Mouse (Mus musculus) midbrain, embryonic 16.5 days (tissue): Measurements from ENCODE around the gene Chst5. TPM values are rescaled to one million over a fixed set of nuclear protein-coding genes. Genes with fewer than 3 reads are reported as not detected.

ENCODE experiments used
- ATAC-seq: fragments of 200-750 bp; cut with Nextera tagmentation; 2 replicates; pipeline ENCODE4 v1.8.0; 2017; ENCODE audit warnings: moderate TSS enrichment
- H3K27ac ChIP-seq: fragments of 300-500 bp; sonication (generic); 2 replicates; pipeline ENCODE4 v1.5.1; 2014; ENCODE audit warnings: mild to moderate bottlenecking, low read length, mixed read lengths
- H3K27me3 ChIP-seq: fragments of 300-500 bp; sonication (generic); 2 replicates; pipeline ENCODE4 v1.6.1; 2014; ENCODE audit warnings: low read depth, low read length, mixed read lengths; ENCODE audit not compliant: control insufficient read depth, insufficient read depth
- H3K36me3 ChIP-seq: fragments of 300-500 bp; sonication (generic); 2 replicates; pipeline ENCODE4 v1.6.1; 2014; ENCODE audit warnings: mild to moderate bottlenecking, low read length, moderate library complexity, mixed read lengths; ENCODE audit not compliant: control insufficient read depth, insufficient read depth
- H3K4me1 ChIP-seq: fragments of 300-500 bp; sonication (generic); 2 replicates; pipeline ENCODE4 v1.6.1; 2014; ENCODE audit warnings: mild to moderate bottlenecking, low read length, mixed read lengths; ENCODE audit not compliant: control insufficient read depth, insufficient read depth
- H3K4me2 ChIP-seq: fragments of 300-500 bp; sonication (generic); 2 replicates; pipeline ENCODE4 v1.6.1; 2014; ENCODE audit warnings: mild to moderate bottlenecking, low read length, mixed read lengths
- H3K4me3 ChIP-seq: fragments of 300-500 bp; sonication (generic); 2 replicates; pipeline ENCODE4 v1.5.1; 2014; ENCODE audit warnings: low read depth, mild to moderate bottlenecking, low read length, moderate library complexity, mixed read lengths
- H3K9ac ChIP-seq: fragments of 300-500 bp; sonication (generic); 2 replicates; pipeline ENCODE4 v1.6.1; 2014; ENCODE audit warnings: low read depth, low read length, mixed read lengths
- H3K9me3 ChIP-seq: fragments of 300-500 bp; sonication (generic); replicated peaks from 2 replicates; pipeline ENCODE4 v1.6.1; 2014; ENCODE audit warnings: mild to moderate bottlenecking, low read length, mixed read lengths; ENCODE audit not compliant: control insufficient read depth, poor library complexity, severe bottlenecking
- WGBS: fragments of 180-500 bp; shearing (Covaris S2); extraction: QIAGEN DNeasy Blood & Tissue Kit; methylation state at CpG from one replicate; pipeline ENCODE4 v1.1.7; 2014; 5-methylcytosine and 5-hydroxymethylcytosine counted together
- polyA plus RNA-seq: library from polyadenylated mRNA; unstranded; fragments of >200 nt; fragmentation: Nextera tagmentation; extraction: Ambion mirVana; gene quantifications from 2 replicates; pipeline ENCODE4 v1.2.1, GENCODE M21; 2015

Chst5 gene
- polyA plus RNA-seq, 1 experiment from 2014 or later: 4.1 TPM

- WGBS: 33% methylated on average over 19 of the region's 19 CpGs
- peak overlapping the region; percentile 78 for H3K4me3 ChIP-seq
- H3K27ac ChIP-seq: peak overlapping the region; percentile 94
- no peaks in the 10 kb centered on the region for H3K36me3 ChIP-seq
- H3K4me2 ChIP-seq: peak overlapping the region; percentile 87
- no peak for ATAC-seq
- peaks cover 12% of the 10 kb centered on the region for H3K4me1 ChIP-seq
- H3K27me3 ChIP-seq: no peaks in the 10 kb centered on the region
- H3K9ac ChIP-seq: peak overlapping the region; percentile 84
- no peaks in the 10 kb centered on the region for H3K9me3 ChIP-seq
Measured at GRCm38 (mm10) chr8:111932580-111933336, 22.5 kb upstream of the Chst5 start.

- no peaks in the 10 kb centered on the region for H3K9me3 ChIP-seq
- no peak overlapping the region for H3K4me3 ChIP-seq
- ATAC-seq: no peak
- 82% methylated on average over 16 of the region's 16 CpGs for WGBS
- no peak overlapping the region for H3K27ac ChIP-seq
- peaks cover 12% of the 10 kb centered on the region for H3K4me1 ChIP-seq
- no peaks in the 10 kb centered on the region for H3K36me3 ChIP-seq
- H3K4me2 ChIP-seq: no peak overlapping the region
- no peak overlapping the region for H3K9ac ChIP-seq
- no peaks in the 10 kb centered on the region for H3K27me3 ChIP-seq
Measured at GRCm38 (mm10) chr8:111931721-111932120, 21.5 kb upstream of the Chst5 start.

- Histone ChIP-seq H3K4me3 (no peak overlapping the region), H3K27ac (no peak overlapping the region), H3K9me3 (no peaks in the 10 kb centered on the region), H3K27me3 (no peaks in the 10 kb centered on the region), H3K4me2 (no peak overlapping the region), H3K36me3 (no peaks in the 10 kb centered on the region), H3K9ac (no peak overlapping the region), H3K4me1 (peaks cover 12% of the 10 kb centered on the region)
- no peak for ATAC-seq
- WGBS: 69% methylated on average over 8 of the region's 8 CpGs
Measured at GRCm38 (mm10) chr8:111929648-111930344, 19.5 kb upstream of the Chst5 start.

- H3K36me3 ChIP-seq: no peaks in the 10 kb centered on the region
- 86% methylated on average over 7 of the region's 7 CpGs for WGBS
- no peak for ATAC-seq
Measured at GRCm38 (mm10) chr8:111924976-111925375, 14.7 kb upstream of the Chst5 start.

GRCm38 (mm10) chr8:111923383-111923804 lies 13.1 kb upstream of the Chst5 start:
- H3K27me3 ChIP-seq: no peaks in the 10 kb centered on the region
- peaks cover 4% of the 10 kb centered on the region; the same call in 1 of the 2 replicates for H3K36me3 ChIP-seq
- no peak overlapping the region for H3K4me3 ChIP-seq
- H3K9me3 ChIP-seq: no peaks in the 10 kb centered on the region
- no peak overlapping the region for H3K27ac ChIP-seq
- H3K4me1 ChIP-seq: no peaks in the 10 kb centered on the region
- no peak overlapping the region for H3K4me2 ChIP-seq
- WGBS: 34% methylated on average over 10 of the region's 10 CpGs
- no peak overlapping the region for H3K9ac ChIP-seq
- ATAC-seq: no peak

More at GRCm38 (mm10) chr8:111924976-111925375, 14.7 kb upstream of the Chst5 start:
- Histone ChIP-seq H3K4me3 (no peak overlapping the region), H3K4me1 (no peaks in the 10 kb centered on the region), H3K9me3 (no peaks in the 10 kb centered on the region), H3K4me2 (no peak overlapping the region), H3K27ac (no peak overlapping the region), H3K9ac (no peak overlapping the region), H3K27me3 (no peaks in the 10 kb centered on the region)

GRCm38 (mm10) chr8:111920971-111921370 lies 10.7 kb upstream of the Chst5 start:
- H3K36me3 ChIP-seq: peaks cover 7% of the 10 kb centered on the region
- no peaks in the 10 kb centered on the region for H3K4me1 ChIP-seq
- no peaks in the 10 kb centered on the region for H3K27me3 ChIP-seq
- H3K9ac ChIP-seq: no peak overlapping the region
- H3K4me2 ChIP-seq: no peak overlapping the region
- no peak overlapping the region for H3K27ac ChIP-seq
- no peak for ATAC-seq
- no peaks in the 10 kb centered on the region for H3K9me3 ChIP-seq
- WGBS: 93% methylated on average over 4 of the region's 4 CpGs
- no peak overlapping the region for H3K4me3 ChIP-seq

- no peak overlapping the region for H3K4me3 ChIP-seq
- H3K27me3 ChIP-seq: no peaks in the 10 kb centered on the region
- ATAC-seq: no peak
- no peaks in the 10 kb centered on the region for H3K4me1 ChIP-seq
- H3K4me2 ChIP-seq: no peak overlapping the region
- H3K27ac ChIP-seq: no peak overlapping the region
- H3K36me3 ChIP-seq: peaks cover 7% of the 10 kb centered on the region
- H3K9me3 ChIP-seq: no peaks in the 10 kb centered on the region
- H3K9ac ChIP-seq: no peak overlapping the region
- 90% methylated on average over 2 of the region's 2 CpGs for WGBS
Measured at GRCm38 (mm10) chr8:111919663-111920062, 9.4 kb upstream of the Chst5 start.

- no peak overlapping the region for H3K9ac ChIP-seq
- H3K27me3 ChIP-seq: no peaks in the 10 kb centered on the region
- no peak overlapping the region; the same call in 1 of the 2 replicates for H3K4me2 ChIP-seq
- peaks cover 17% of the 10 kb centered on the region for H3K4me1 ChIP-seq
- peak; percentile 82 for ATAC-seq
- H3K4me3 ChIP-seq: no peak overlapping the region
- 30% methylated on average over 12 of the region's 12 CpGs for WGBS
- no peaks in the 10 kb centered on the region for H3K9me3 ChIP-seq
- H3K36me3 ChIP-seq: peaks cover 3% of the 10 kb centered on the region; the same call in 1 of the 2 replicates
- peak overlapping the region; percentile 34; the same call in 1 of the 2 replicates for H3K27ac ChIP-seq
Measured at GRCm38 (mm10) chr8:111912860-111913432, 2.7 kb upstream of the Chst5 start.

- H3K4me2 ChIP-seq: no peak overlapping the region
- H3K36me3 ChIP-seq: no peaks in the 10 kb centered on the region
- H3K9ac ChIP-seq: no peak overlapping the region
- peaks cover 17% of the 10 kb centered on the region for H3K4me1 ChIP-seq
- ATAC-seq: no peak
- no peak overlapping the region for H3K27ac ChIP-seq
- no peak overlapping the region for H3K4me3 ChIP-seq
- no peaks in the 10 kb centered on the region for H3K27me3 ChIP-seq
- 24% methylated on average over 7 of the region's 7 CpGs for WGBS
- no peaks in the 10 kb centered on the region for H3K9me3 ChIP-seq
Measured at GRCm38 (mm10) chr8:111911572-111911971, 1.3 kb upstream of the Chst5 start.
